Mouse (Mus musculus): ENCODE results near the gene Pfkl.
A peak's percentile ranks its signal among the peaks of the same experiment; 100 is the strongest.
"Not testable (repeated sequence)": the region's sequence is repeated elsewhere in the genome, so short reads cannot be mapped to it uniquely, and the experiment has no call there.

Pfkl gene

DNA sequence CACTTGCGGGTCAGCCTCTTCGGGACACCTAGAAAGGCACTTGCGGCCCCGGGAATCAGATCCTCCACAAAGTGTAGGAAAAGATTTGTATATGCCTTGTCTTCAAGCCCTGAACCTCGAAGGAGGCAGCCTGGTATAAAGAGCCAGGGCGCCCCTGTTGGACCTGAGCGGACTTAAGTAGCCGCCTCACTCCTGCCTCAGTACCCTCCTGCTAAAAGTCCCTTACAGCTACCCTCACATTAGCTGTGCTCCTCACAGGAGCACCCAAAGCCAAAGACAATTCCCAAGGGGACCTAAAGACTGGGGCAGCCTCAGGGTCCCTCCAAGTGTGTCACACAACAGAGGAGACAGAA lies 39.9 kb downstream of the Pfkl start:
- no peak for DNase-seq

DNA sequence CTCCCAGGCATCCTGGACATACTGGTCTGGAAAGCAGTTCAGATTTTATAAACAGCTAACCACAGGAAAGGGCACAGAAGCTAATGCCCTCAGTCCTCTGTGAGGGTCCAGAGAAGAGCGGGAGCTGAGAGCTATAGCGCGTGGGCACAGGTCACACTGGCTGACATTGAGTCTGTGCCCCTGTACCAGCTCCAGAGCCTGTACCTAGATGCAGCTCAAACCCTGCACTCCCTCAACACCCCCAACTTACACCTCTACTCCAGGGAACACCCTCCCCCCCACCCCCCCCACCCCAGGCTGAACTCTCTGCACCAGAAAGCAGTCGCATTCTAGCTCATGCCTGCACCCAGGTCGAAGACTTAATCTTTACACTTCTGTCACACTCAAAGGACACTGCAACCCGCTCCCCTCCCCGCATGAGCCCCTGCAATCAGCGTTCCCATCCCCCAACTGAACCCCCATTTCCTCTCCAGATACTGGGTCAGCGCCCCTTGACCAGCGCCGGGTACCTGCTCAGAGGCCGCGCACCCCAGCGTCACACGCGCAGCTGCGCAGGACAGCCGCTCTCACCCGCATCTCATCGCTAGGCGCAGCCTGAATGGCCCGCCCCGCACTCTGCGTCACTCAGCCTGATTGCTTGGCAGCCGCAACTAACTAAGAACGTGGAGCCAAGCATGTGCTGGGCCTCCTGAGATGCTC lies 40.5 kb downstream of the Pfkl start:
- DNase-seq, result peak; percentile 69

DNA sequence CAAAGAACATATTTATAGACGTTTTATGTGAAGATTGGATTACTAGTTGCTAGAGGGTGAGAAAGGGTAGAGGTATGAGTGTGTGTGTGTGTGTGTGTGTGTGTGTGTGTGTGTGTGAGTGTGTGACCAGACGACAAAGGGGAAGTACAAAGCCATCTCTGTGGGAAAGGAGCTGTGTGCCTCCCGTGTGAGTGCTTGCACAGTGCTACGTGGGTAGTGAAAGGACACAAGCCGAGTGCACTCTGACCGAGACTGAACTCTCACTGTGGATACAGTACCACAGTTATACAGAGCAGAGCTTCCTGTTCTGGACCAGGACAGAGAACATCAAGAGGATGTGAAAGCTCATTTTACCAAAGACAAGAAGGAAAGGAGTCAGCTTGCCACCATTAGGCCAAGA lies 45.9 kb downstream of the Pfkl start:
- DNase-seq, result no peak

DNA sequence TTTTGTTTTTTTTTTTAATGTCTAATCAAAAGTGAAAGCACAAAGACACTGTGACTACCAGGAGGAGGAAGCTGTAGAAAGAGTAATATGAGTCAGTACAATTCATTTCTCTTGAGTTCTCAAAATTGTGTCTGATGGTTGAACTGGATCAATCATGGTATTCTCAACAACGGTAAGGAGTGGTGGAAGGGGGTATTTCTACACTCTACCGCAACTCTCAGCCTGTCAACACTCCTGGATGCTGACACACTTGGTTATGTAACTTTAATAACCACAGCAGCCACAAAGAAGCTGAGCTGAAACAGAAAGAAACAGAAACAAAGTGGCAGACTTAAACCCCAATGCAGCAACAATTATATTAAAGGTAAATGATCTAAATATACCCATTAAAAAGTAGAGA lies 47.2 kb downstream of the Pfkl start:
- no peak for DNase-seq

DNA sequence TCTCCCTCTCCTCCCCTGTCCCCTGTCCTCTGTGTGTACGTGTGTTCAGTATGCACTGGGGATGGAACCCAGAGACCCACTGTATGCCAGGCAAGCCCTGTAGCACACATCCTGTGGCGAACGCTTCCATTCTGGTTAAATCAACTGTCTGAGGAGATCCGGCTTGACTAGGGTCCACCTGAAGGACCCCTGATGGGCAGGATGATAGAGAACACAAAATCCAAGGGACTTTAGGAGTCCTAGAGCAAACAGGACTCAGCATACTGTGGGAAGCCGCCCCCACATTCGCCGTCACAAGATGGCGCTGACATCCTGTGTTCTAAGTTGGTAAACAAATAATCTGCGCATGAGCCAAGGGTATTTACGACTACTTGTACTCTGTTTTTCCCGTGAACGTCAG lies 59.4 kb downstream of the Pfkl start:
- DNase-seq, result not testable (repeated sequence)

DNA sequence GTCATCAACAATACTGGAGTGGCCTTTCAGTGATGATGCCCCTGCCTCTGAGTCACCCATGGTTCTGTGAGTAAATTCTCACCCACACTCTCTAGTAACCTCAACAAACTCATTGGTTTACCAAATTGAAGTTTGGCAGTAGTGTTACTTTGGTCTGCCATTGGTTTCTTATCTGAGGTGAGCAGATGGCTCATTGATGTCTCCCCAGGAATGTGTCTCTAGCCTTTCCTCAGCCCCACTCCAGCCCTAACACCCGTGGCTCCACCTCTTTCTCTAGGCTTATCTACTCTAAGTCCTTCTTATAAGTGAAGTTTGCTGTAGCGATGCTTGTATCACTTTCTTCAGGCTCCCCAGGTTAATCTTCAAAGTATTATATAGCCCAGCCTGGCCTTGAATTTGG lies 70.2 kb downstream of the Pfkl start:
- no peak for DNase-seq

Measured in cerebellum, adult 8-10 months (tissue).